Mouse (Mus musculus) liver, embryonic 14.5 days (tissue): ENCODE measurements around the gene Aoc3.

Experiments used
- CTCF ChIP-seq: IDR thresholded peaks from 2 replicates; pipeline ENCODE4 v1.5.1; 2016; ENCODE audit warnings: antibody characterized with exemption, low read depth, control low read depth
- EP300 ChIP-seq: IDR thresholded peaks from 2 replicates; pipeline ENCODE4 v1.6.1; 2016; ENCODE audit warnings: antibody characterized with exemption, low read depth

DNA sequence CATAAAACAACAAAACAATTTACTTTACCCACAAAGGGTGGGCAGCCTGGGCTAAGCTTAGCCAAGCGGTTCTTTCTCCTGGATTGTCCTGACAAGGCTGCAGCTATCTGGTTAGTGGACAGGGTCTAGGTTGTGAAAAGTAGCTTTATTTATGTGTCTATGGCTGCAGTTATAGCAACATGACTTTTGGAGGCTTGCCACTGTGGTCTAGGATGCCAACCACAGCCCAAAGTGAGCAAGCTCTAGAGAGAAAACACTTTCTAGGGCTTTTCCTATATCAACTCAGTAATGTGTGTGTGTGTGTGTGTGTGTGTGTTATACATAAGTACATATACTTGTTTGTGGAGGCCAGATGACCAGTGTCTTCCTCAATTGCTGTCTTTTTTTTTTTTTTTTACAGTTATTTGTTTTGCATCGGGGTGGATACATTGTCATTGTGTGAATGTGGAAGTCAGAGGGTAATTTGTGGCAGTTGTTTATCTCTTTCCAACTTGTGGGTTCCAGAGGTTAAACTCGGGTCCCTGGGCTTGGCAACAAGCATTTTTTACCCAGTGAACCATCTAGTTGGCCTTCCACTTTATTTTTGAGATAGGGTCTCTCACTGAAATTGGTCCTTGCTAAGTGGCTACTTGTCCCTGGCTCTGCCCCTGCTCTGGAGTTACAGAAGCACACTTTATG, 27.2 kb downstream of the Aoc3 start:
- TF ChIP-seq CTCF, result no peak
- TF ChIP-seq EP300, result no peak
